Mouse (Mus musculus) mesoderm, embryonic 11.5 days (tissue): Measurements from ENCODE around the gene Ubqln1.

Experiments used
- DNase-seq: peaks from one replicate; pipeline ENCODE4 v3.0.0-alpha.2; 2012; ENCODE audit warnings: low read depth, low spot score

The Ubqln1 gene

DNA sequence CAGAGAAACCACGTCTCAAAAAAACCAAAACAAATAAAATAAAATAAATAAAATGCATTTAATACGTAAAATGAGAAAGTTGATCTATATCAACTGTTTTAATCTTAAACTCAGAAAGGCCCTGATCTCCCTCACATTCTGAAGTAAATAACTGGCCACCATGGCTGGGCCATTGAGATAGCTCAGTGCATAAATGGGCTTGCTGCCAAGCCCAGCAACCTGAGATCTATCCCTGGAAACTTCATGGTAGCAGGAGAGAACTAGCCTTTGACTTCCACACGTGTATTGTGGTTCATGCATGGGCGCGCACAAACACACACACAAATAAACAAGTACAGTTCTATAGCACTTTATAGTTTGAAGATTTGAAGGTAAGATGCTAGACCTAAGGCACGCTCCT lies 14.1 kb downstream of the Ubqln1 start:
- DNase-seq: no peak

DNA sequence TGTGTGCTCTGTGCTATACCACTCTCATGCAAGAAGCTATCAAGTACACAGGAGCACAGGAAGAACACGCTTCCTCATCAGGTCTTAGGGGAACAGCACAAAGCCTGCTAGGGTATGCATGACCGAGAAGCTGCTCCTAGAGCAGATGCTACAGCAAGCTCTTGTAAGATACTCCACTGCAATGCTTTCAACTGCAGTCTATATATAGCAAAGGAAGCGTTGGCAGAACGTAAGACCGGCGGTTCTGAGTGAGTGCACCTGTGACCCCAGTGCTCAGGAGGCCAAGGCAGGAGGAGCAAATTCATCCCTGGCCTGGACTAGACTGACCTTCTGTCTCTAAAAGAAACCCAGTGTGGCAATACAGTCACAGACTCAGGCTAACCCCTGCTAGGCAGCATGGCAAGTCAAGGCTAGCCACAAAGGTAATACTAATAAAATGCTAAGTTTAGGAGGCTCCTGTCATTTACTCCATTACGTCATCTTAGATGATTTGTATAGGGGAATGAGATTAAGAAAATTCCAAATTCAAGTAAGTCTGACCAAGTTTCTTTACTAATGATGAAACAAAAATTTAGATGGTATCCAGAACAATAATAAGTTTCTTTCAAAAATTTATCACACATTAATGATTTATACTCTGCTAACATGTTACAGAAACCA lies 17.3 kb downstream of the Ubqln1 start:
- no peak for DNase-seq

DNA sequence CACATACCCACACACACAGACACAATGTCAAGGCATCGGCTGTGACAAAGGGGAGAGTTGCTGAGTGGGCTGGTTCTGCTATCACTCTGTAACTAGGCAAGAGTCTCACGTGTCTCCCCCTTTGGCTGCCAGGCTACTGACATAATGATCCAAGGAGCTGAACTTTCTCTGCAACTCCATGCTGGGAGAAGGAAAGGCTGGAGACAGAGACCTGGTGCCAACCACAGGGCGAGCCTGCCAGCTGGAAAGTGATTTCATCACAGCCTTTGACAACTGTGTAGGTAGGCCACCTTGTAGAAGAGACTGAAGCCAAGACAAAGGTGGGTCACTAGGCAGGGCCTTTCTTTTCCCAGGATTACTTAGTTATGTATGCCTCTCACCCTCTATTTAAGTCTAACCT lies 18.2 kb downstream of the Ubqln1 start:
- no peak for DNase-seq

DNA sequence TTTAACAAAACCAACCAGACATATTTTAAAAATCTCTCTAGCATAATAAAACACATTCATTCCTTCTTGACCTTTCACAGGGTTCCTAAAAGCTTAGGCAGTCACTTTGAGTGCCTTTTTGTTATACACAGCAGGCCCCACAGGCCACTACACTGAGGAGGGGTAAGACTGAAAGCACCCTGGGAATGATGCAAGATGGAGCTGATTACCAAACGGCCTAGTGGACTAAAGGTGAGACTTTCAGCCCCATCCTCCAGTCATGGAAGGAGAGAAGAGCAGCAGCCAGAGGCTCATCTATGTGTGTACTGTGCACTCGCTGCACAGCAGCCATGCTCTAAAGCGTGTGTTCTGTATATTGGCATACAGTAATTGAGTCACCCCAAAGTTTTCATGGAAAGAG lies 20.5 kb downstream of the Ubqln1 start:
- DNase-seq: no peak

DNA sequence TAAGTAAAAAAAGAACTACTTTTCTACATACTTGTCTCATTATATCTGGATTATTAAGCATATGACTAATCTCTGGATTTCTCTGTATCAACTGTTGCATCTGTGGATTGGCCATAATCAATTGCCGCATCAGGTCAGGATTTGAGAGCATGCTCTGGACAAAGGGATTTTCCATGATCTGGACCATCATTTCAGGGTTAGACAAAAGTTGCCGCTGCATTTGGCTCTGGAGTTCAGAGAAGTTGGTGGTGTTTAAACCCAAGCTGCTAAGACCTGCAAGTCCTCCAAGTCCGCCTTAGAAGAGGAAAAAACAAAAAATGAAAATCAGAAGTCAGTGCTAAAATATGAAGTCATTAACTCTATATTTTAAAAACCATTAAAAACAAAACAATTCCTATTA lies 22.2 kb downstream of the Ubqln1 start:
- DNase-seq: no peak

DNA sequence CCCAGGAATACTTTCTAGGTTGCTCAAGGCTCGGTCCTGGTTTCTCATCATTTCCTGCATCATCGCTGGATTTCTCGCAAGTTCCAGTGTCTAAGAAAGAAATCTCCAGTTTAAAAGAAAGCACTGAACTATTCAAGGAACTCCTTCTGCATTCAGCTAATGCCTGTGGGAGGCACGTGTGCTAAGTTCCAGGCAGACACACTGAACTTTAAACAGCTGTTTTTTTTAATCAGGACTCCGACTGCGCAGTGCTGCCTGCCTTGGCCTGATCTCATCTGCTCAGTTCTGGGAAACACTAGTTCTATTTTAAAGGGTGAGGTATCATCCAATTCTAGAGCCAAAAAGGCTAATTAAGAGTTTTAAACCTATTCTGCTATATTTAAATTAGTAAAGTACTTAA lies 23.3 kb downstream of the Ubqln1 start:
- no peak for DNase-seq

DNA sequence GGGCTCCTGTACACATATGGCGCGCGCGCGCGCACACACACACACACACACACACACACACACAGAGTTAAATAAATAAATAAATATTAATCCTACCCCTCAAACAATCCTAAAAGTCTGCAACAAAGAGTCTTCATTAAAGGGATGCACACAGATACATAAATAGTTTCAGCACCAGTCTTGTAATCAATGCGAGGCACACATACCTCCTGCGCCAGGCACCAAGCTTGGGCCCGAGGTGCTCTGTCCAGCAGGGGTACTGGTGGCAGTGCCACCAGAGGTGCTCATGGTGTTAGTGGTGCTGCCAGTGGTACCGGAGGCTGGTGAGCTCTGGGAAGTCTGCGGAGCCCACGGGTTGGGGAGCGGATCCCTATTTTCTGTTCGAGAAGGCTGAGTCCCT lies 23.9 kb downstream of the Ubqln1 start:
- no peak for DNase-seq

DNA sequence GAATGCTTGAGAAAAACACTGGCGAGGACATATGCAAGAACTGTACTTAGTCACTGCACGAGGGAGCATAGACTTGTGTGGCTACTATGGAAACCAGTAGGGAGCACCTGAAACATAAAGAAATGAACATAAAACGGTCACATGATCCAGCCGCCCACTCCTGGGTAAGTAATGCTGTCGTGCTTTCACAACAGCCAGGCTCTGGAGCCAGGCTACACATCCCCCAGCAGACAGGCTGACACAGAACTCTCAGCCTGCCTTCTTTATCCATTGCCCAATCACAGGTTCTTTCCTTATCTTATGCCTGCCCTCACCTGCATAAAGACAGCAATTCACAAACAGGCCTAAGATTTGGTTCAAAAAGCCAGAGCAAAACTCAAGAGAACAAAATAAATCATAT lies 26.0 kb downstream of the Ubqln1 start:
- DNase-seq: no peak

DNA sequence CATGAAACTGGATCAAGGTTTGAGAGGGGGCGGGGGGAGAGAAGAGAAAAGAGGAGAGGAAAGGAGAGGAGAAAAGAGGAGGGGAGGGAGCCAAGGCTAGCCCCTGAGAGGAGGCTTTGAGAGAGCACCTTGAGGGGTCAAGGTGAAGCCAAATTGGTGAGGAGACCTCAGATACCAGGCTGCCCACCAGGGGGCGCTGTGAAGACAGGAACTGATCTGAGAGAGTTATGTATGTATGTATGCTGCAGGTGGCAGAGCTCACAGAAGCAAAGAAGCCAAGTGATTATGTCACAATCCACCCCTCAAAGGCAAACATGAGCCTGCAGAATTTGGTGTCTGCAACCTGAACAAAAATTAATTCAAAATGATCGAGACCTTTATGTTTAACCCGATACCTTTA lies 27.0 kb downstream of the Ubqln1 start:
- peak; percentile 84 for DNase-seq

DNA sequence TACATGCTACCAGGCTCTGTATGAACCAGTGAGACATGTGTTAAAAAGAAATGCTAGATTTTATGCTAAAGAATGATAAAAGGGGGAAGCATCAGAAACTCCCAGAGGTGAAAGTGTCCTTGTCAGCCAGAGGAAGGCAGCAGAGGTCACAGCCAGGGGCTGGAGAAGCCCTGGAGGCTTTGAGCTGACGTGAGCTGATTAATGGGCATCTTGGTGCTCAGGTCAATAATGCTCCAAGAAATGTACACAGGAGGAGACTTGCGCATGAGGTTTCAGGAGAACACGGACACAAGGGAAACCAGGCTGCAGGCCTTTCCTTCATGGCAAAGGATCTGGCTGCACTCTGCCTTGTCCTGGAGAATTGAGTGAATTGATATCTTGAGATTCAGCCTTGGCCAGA lies 27.7 kb downstream of the Ubqln1 start:
- DNase-seq: no peak

DNA sequence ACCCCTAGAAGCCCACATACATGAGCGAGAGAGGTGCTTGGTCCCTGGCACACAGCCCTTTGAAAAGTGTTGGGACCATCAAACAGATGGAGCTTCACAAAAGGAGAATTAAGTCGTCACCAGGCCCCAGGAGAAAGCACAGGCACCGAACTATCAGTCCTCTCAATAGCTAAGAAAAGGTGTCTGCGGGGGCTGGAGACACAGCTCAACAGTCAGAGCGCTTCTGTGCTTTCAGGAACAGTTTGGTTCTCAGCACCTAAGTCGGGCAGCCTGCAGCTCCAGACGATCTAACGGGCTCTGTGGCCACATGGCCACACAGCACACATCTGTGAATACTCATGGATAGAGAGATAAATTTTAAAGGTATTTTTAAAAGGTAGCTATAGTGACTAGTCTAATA lies 29.2 kb downstream of the Ubqln1 start:
- no peak for DNase-seq

DNA sequence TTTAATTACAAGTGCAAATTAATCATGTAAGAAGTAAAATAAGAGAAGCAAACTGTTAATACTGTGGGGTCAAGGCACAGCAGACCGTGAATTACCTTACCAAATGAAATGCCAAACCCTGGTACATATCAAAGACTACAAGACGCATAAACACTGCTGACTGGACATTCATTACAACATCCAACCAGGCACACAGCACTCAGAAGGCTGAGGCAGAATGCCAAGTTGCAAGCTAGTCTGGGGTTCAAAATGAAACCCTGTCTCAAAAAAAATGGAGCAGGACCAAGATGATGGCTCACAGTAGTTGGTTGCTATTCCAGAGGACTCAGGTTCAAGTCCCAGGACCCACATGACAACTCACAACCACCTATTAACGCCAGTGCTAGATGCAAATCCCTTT lies 31.3 kb downstream of the Ubqln1 start:
- no peak for DNase-seq

DNA sequence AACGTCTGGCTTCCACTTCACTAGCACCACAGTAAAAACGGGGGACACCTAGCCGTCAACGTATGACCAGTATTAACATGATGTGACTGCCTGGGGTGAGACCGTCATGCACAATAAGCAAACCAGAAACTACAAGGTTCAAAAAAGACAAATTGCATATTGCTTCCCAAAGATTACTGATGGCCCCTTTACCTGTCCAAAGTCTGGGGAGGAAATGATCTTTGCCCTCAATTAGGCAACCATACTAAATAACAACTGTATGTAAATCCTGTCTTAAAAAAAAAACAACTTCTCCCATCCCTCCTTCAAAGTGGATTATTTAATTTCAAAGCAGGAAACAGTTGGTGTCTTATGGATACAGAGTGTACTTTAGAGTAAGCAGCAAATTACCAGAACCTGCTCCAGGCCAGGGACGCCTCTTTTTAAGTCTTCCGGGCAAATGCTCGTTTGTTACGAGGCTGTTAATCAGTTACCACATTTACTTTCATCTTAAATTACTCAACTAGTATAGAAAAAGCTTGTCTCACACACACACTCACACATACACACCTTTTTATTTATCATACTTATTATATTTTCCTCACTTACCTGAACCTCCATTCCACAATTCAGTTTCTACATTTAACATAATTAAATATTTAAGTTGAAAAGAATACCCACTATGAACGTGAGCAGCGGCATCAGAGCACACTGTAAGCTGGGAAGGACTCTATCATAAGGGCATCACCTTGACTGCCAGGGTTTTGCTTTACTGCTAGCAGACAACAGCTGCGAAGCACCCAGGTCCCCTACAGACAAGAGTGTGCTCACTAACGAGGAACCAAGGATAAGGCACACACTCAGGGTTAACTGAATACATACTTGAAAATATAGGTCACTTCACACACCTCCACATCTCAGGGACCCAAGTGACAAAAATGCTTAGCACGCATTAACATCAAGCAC lies 33.6 kb downstream of the Ubqln1 start:
- no peak for DNase-seq

DNA sequence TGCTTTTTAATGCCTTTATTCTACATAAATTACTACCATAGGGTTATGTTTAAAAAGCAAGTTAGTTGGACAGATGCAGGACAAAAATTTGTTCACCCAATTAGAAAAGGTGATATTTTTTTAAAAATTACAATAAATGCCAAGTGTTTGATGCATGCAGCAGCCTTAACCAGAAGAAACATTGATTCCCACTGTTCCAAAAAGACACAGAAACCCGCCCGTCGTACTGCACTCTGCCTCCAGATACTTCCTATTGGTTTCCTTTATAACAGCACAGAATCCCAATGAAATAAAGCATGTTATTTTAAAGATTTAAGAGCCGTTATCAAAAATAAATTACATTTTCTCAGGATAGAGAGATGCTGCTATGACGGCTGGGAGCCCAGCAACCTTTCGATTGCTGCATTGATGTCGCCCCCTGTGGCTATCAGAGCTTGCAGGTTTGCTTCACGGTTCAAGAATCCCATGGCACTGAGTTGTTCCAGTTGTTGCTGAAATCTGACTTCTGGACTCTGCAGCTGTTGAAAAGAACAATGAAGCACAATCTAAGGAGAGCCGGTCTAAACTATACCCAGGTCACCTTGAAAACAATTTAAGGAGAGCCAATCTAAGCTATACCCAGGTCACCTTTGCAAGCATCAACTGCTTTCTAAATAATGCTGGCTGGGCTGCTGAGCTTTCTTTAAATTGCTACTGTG lies 37.8 kb downstream of the Ubqln1 start:
- DNase-seq: no peak

DNA sequence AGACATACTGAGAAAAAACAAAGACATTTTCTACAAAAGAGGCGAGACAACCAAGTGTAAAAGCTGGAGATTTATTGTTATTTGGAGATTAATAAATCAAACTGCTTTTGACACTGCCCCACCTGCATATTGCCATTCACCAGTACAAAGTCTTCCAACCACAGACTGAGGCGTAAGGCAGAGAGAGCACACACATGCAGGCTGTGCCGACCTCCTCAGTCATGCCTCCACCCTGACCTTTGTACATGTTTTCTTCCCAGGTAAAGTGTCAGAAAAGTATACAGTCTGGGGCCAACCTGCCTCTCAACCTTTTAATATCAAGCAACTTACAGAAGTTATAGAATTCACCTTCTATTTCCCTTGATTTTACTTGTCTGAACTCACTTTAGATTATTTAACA lies 39.3 kb downstream of the Ubqln1 start:
- DNase-seq: no peak

DNA sequence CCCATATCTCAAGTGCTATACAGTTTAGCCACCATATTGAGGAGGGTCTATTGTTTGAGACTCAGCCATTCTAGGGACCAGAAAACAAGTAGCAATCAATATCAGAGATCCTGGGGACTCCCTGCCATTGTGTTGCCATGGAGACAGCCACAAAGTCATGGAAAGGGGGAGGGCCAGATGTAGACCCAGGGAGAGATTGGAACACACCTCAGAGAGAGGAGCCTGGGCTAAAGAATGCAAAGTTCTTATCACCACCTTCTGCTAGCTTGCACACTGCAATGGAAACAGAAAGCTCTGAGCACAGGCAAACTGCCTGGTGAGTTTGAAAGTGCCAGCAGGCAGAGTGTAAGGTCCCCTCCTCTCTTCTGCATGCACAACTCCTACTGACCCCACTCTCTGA lies 47.3 kb downstream of the Ubqln1 start:
- no peak for DNase-seq

DNA sequence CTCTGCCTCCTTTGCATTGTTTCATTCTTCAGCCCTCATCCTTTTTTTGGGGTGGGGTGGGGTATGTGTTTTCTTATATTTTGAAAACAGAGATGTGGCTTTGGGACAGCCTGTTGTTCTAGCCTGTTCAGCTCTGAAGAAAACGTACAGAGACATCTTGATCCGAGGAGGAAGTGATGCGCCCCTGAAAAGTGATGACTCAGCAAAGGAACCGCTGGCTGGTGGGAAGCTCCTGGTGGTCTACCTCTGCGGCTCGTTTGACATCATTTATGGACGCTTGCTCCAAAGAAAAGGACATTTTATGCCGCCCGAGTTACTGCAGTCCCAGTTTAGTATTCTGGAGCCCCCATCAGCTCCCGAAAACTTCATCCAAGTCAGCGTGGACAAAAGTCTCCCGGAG lies 52.1 kb downstream of the Ubqln1 start:
- DNase-seq: no peak

DNA sequence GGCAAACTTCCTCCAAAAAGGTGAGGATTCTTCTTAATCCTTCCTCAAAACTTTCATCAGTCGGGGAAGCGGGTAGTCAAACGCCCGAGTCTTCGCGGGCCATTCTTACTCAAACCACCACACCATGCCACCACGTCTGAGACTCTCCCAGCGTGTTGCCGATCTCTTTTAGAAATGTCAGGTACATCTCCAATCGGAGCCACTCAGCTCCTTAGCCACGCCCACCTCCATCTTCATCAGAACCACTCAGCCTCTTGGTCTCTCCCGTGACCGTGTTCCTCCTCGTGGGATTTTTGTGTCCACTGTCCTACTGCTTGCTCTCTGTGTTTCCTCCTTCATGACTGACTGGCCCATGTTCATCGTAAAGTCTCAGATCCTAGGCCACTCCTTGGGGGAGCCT lies 54.7 kb downstream of the Ubqln1 start:
- DNase-seq: no peak

DNA sequence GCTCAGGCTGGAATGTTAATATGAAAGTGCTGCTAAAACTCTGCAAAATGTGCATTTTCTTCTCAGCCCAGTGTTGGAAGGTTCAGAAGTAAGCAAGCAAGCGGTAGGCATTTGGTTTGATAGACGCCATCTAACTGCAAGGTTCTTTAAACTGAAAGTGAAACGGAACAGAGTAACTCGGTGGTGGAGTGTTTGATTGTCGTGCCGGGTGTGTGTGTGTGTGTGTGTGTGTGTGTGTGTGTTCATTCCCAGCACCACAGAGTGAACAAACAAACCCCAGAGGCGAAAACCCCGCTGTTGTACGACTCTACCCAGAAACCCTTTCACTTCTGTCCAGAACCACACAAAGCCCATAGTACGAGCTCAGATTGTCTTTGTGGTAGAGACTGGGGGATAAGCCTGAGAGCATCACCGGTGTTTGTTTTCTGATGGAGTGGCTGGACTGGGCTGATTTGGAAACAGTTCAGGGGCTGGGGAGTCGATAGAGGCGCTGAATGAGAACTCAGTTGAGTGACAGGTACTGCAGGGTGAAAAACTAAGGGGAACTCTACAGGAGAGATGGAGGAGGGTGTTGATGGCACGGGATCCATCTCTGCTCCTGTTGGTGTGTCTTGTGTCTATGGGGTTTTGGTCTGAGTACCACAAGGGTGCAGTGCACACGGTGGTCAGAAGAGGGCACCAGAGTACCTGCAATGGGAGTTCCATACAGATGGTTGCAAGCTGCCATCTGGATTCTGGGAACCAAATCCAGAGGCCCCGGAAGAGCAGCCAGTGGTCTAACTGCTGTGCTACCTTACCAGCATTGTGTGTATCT lies 57.1 kb downstream of the Ubqln1 start:
- peak; percentile 94 for DNase-seq

DNA sequence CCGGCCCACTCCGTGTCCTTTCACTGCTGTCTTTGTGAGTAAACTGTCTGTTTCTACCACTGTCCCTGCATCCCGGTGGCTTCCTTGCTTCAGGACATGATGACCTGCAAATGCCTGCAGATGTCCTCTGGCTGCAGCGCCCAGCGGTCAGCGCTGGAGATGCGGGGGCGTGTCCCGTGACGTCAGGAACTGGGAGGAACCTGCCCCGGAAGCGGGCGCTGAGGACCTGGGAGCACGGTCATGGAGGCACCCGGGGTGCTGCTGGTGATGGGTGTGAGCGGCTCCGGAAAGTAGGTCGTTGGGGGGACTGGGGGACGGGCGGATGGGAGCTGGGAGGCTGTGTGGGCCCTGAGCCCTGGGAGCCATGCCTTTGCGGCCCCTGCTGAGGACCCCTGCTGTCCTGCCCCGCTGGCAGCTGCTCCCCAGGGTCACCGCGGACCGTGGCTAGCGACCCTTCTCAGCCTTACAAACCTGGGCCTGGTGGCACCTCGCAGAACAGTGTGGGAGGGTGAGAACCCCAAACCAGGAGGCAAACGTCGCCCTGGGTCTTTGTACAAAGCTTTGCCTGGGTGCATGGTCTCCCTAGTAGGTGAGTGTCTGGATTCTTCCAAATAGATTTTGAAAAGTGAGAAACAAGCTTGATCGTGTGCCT lies 57.9 kb downstream of the Ubqln1 start, which contains the start of gene Idnk:
Gene Idnk, plus strand, starts transcription at position 203 of the 652 bp plus-strand sequence.
- peak; percentile 92 for DNase-seq

DNA sequence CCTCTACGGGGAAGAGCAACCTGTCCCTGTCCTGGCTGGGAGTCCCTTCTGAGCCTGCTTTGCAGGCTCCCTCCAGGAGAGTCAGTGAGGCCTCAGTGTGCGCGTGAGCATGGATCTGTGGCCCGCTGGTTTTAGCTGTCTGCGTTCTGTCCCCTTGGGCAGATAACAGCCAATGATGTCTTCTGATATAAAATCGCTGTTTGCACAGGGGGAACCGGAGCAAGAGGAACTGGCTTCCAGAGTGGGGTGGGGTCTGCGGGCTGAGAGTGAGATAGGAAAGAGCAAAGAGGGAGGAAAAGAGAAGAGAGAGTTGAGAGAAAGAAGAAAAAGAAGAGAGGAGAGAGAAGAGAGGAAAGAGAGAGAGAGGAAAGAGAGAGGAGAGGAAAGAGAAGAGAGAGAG lies 58.4 kb downstream of the Ubqln1 start:
- no peak for DNase-seq
